Mouse (Mus musculus): Measurements from ENCODE around the gene Gapvd1. TPM values are rescaled to one million over a fixed set of nuclear protein-coding genes. Genes with fewer than 3 reads are reported as not detected.

The Gapvd1 gene
- total RNA-seq, 1 experiment = 47.0 TPM

GRCm38 (mm10) chr2:34644571-34645526 is 110.2 kb downstream of the Gapvd1 start:
- H3K4me1 ChIP-seq (ENCODE audit: control insufficient read depth in 2 of 2, insufficient read depth in 2 of 2, low read length in 2 of 2, poor library complexity in 1 of 2) = peaks cover 3 to 7% of the 10 kb centered on the region in 2 experiments; a peak in 2 of 4 replicates
- H3K9ac ChIP-seq (ENCODE audit: insufficient read depth, low read depth, low read length, poor library complexity, severe bottlenecking) = no peak overlapping the region
- peak; percentile 83 for DNase-seq (ENCODE audit: low read depth, low spot score)
- no peaks in the 10 kb centered on the region for H3K9me3 ChIP-seq (ENCODE audit: control insufficient read depth, insufficient read depth, low read depth, low read length)
- in situ Hi-C loops (cut with MboI; ENCODE audit: low sequenced_read_pairs in 2 of 2, unreplicated experiment in 2 of 2) = no loop called here
- 0 out of 2 replicates have a peak, but pooled peaks have one; percentile 55 for TF ChIP-seq ZNF384 (IDR thresholded peaks at IDR 0.05; ENCODE audit: low read depth, low read length)
- peak; percentile 58 for TF ChIP-seq ZC3H11A (IDR thresholded peaks at IDR 0.05; ENCODE audit: borderline replicate concordance, low read depth, low read length)
- TF ChIP-seq MAFK (IDR thresholded peaks at IDR 0.05; ENCODE audit: insufficient read depth, low read depth, low read length) = no peak
- H3K4me3 ChIP-seq (ENCODE audit: insufficient read depth in 1 of 2, low read depth in 1 of 2, low read length in 2 of 2, poor library complexity in 1 of 2, severe bottlenecking in 1 of 2) = peak overlapping the region in 1 of 2 experiments; percentile 27; a peak in 2 of 4 replicates
- H3K27ac ChIP-seq (ENCODE audit: insufficient read depth, low read depth, low read length, poor library complexity, severe bottlenecking) = no peak overlapping the region
- H3K36me3 ChIP-seq (ENCODE audit: control insufficient read depth, insufficient read depth, low read length, poor library complexity, severe bottlenecking) = no peaks in the 10 kb centered on the region

GRCm38 (mm10) chr2:34642351-34642750 is 112.7 kb downstream of the Gapvd1 start:
- Histone ChIP-seq H3K9ac (ENCODE audit: insufficient read depth, low read depth, low read length, poor library complexity, severe bottlenecking) (0 out of 2 replicates have a peak overlapping the region, but pooled peaks have one; percentile 2), H3K9me3 (ENCODE audit: control insufficient read depth, insufficient read depth, low read depth, low read length) (no peaks in the 10 kb centered on the region), H3K4me1 (ENCODE audit: control insufficient read depth in 2 of 2, insufficient read depth in 2 of 2, low read length in 2 of 2, poor library complexity in 1 of 2) (peaks cover 3 to 10% of the 10 kb centered on the region in 2 experiments; a peak in 2 of 4 replicates), H3K4me3 (ENCODE audit: insufficient read depth in 1 of 2, low read depth in 1 of 2, low read length in 2 of 2, poor library complexity in 1 of 2, severe bottlenecking in 1 of 2) (peak overlapping the region; percentile 11 to 38; a peak in 3 of 4 replicates), H3K36me3 (ENCODE audit: control insufficient read depth, insufficient read depth, low read length, poor library complexity, severe bottlenecking) (no peaks in the 10 kb centered on the region), H3K27ac (ENCODE audit: insufficient read depth, low read depth, low read length, poor library complexity, severe bottlenecking) (no peak overlapping the region)
- DNase-seq (ENCODE audit: low read depth, low spot score) = peak; percentile 92
- TF ChIP-seq HCFC1 (IDR thresholded peaks at IDR 0.05; ENCODE audit: borderline replicate concordance, insufficient read depth, low read length) (peak; percentile 29; the same call in 1 of the 2 replicates), MAFK (IDR thresholded peaks at IDR 0.05; ENCODE audit: insufficient read depth, low read depth, low read length) (no peak)
- in situ Hi-C loops (cut with MboI; ENCODE audit: low sequenced_read_pairs in 2 of 2, unreplicated experiment in 2 of 2) = no loop called here

DNA sequence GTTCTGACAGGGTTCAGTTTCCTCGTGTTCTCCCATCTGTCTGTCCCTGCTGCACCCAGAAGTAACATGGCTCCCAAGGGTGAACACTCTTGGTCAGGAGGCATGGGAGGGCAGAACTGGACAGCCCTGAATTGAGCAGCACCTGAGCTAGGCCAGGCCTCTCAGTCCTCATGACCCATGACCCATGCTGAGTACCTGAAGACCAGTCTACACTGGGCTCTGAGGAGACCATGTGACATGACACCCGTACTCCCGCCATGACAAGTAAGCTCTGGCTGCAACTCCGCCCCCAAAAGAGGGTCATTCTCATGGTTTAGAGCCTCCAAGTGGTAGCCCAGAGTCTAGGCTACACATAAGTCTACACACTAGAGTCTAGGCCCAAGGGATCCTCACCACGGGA is 115.3 kb downstream of the Gapvd1 start:
- in situ Hi-C loops (cut with MboI; ENCODE audit: low sequenced_read_pairs in 2 of 2, unreplicated experiment in 2 of 2) = no loop called here
- Histone ChIP-seq H3K9ac (ENCODE audit: insufficient read depth, low read depth, low read length, poor library complexity, severe bottlenecking) (no peak overlapping the region), H3K4me1 (ENCODE audit: control insufficient read depth in 2 of 2, insufficient read depth in 2 of 2, low read length in 2 of 2, poor library complexity in 1 of 2) (peaks cover 0 to 13% of the 10 kb centered on the region in 2 experiments; a peak in 1 of 4 replicates), H3K4me3 (ENCODE audit: insufficient read depth in 1 of 2, low read depth in 1 of 2, low read length in 2 of 2, poor library complexity in 1 of 2, severe bottlenecking in 1 of 2) (no peak overlapping the region), H3K27ac (ENCODE audit: insufficient read depth, low read depth, low read length, poor library complexity, severe bottlenecking) (no peak overlapping the region), H3K36me3 (ENCODE audit: control insufficient read depth, insufficient read depth, low read length, poor library complexity, severe bottlenecking) (no peaks in the 10 kb centered on the region), H3K9me3 (ENCODE audit: control insufficient read depth, insufficient read depth, low read depth, low read length) (no peaks in the 10 kb centered on the region)
- TF ChIP-seq MAFK (IDR thresholded peaks at IDR 0.05; ENCODE audit: insufficient read depth, low read depth, low read length) = no peak
- TF ChIP-seq CHD2 (IDR thresholded peaks at IDR 0.05; ENCODE audit: low read depth, low read length) = no peak
- no peak for TF ChIP-seq ZNF384 (IDR thresholded peaks at IDR 0.05; ENCODE audit: low read depth, low read length)
- no peak for TF ChIP-seq ZC3H11A (IDR thresholded peaks at IDR 0.05; ENCODE audit: borderline replicate concordance, low read depth, low read length)
- TF ChIP-seq HCFC1 (IDR thresholded peaks at IDR 0.05; ENCODE audit: borderline replicate concordance, insufficient read depth, low read length) = no peak
- DNase-seq (ENCODE audit: low read depth, low spot score) = no peak

DNA sequence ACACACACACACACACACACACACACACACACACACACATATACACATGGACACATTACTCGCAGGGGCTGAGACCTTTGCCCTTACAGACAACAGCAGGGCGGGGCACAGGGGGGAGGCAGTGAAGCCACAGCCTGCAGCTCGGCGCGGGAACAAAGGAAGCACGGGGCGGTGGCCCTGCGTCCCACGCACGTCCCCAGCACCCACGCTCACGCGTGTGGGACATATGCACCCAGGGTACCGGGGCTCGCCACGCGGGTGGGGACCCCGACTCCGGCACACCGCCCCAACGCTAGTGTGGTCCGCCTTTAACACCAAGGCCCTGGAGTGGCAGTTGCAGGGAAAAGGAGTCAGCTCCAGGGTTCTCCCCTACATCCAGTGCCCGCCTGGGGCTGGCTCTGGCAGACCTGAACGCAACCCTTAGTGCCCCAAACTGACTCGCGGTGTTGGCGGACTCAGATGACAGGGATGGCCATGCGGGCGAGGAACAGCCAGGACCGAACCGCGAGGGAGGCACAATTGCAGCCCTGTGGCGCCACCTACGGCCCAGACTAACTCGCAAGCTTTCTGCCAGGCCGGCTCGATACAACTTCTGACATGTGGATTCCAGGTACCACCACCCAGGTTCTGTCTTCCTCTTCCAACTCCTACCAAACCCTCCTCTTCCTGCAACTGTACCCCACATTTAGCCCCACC is 115.9 kb downstream of the Gapvd1 start:
- in situ Hi-C loops (cut with MboI; ENCODE audit: low sequenced_read_pairs in 2 of 2, unreplicated experiment in 2 of 2) = no loop called here

More for the DNA sequence above, 115.9 kb downstream of the Gapvd1 start:
- Histone ChIP-seq H3K4me1 (ENCODE audit: control insufficient read depth in 2 of 2, insufficient read depth in 2 of 2, low read length in 2 of 2, poor library complexity in 1 of 2) (peaks cover 0 to 11% of the 10 kb centered on the region in 2 experiments; a peak in 1 of 4 replicates), H3K27ac (ENCODE audit: insufficient read depth, low read depth, low read length, poor library complexity, severe bottlenecking) (no peak overlapping the region), H3K9ac (ENCODE audit: insufficient read depth, low read depth, low read length, poor library complexity, severe bottlenecking) (peak overlapping the region; percentile 74), H3K36me3 (ENCODE audit: control insufficient read depth, insufficient read depth, low read length, poor library complexity, severe bottlenecking) (no peaks in the 10 kb centered on the region), H3K4me3 (ENCODE audit: insufficient read depth in 1 of 2, low read depth in 1 of 2, low read length in 2 of 2, poor library complexity in 1 of 2, severe bottlenecking in 1 of 2) (peak overlapping the region; percentile 68 to 69), H3K9me3 (ENCODE audit: control insufficient read depth, insufficient read depth, low read depth, low read length) (no peaks in the 10 kb centered on the region)
- no peak for TF ChIP-seq ZNF384 (IDR thresholded peaks at IDR 0.05; ENCODE audit: low read depth, low read length)
- peak; percentile 71; the same call in 1 of the 2 replicates for TF ChIP-seq ZC3H11A (IDR thresholded peaks at IDR 0.05; ENCODE audit: borderline replicate concordance, low read depth, low read length)
- DNase-seq (ENCODE audit: low read depth, low spot score) = peak; percentile 60

All from ES-E14 (cell line).